Mouse (Mus musculus): Measurements from ENCODE around the gene Grin1. TPM values are rescaled to one million over a fixed set of nuclear protein-coding genes. Genes with fewer than 3 reads are reported as not detected.
A peak's percentile ranks its signal among the peaks of the same experiment; 100 is the strongest.

Gene Grin1
- polyA plus RNA-seq, 1 experiment from 2014 or later, result 1.4 TPM

DNA sequence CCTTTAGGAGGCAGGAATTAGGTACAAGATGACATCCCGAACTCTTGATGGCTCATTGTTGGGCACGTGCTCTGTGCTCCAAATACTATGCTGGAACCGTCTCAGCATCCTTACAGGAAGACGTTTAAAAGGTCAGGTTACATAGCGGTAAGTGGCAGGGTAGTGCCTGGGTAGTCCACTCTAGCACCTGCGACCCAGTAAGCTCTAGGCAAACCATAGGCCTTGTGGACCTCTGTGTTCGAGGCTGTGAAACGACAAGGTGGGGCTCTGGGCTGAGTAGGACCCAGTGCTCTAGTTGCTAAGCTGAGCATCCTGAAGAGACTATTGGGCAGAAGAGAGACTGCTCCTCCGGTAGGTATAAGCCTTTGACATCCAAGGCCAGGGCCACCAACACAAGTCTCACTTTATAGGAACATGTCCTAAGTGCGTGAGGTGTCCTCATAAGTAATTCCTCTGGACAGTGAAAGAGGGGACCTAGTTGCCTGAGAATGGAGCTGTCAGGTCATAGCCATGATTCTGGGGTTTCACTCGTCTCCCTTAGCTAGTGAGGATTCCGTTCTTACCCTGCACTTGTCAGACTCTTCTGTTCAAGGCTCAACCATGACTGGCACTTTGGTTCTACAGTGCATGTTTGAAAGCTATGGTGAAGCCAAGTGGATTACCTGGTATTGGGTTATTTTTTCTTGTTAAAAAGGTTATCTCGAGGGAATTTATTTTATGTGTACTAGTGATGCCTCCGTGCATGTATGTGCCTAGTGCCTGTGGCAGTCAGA lies 13.2 kb downstream of the Grin1 start:
- H3K4me3 ChIP-seq, result peak overlapping the region; percentile 57
- H3K4me1 ChIP-seq, result peaks cover 15% of the 10 kb centered on the region
- peaks cover 84% of the 10 kb centered on the region for H3K27me3 ChIP-seq (replicated peaks; ENCODE audit: low read depth, poor library complexity, severe bottlenecking)
- 50% methylated on average over 14 of the region's 14 CpGs for WGBS
- no peaks in the 10 kb centered on the region for H3K36me3 ChIP-seq (replicated peaks)
- no peak for DNase-seq (ENCODE audit: low spot score)
- H3K27ac ChIP-seq (replicated peaks), result no peak overlapping the region
- no peaks in the 10 kb centered on the region for H3K9me3 ChIP-seq

DNA sequence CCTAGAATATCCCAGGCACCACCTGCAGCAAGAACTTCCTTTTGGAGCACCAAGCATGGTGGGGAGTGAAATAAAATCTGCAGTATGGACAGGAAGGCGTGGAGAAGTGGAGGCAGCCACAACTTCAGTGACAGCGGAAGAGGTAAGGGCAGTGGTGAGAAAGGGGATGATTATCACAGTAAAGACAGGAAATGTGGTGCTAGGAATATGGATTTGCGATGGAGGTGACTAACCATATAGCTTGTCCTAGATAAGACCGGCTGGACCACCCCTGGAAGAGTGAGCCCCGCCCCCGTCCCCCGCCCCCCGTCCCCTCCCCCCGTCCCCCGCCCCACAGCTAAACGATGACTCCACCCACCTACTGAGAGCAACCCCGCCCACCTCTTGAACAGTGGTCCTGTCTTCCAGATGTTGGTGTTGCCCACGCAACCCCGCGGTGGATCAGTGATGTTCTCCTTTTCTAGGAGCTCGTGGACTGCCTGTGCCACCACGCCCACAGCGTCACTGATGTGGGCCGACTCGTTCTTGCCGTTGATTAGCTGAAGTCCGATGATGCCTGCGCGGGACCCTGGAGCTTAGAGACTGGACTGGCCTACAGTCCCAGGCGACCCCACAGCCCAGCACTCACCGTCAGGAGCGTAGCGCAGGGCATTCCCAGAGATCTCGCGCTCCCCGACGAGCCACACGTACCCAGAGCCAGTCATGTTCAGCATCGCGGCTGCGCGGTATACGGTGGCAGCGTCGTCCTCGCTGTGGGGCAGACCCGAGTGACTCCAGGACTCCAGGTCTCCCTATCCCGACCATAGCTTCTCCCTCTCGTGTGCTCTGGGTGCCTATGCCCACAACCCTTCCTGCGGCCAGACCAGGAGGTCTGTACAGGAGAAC lies 14.1 kb downstream of the Grin1 start:
- H3K27ac ChIP-seq (replicated peaks), result no peak overlapping the region; the same call in 1 of the 2 replicates
- peaks cover 75% of the 10 kb centered on the region for H3K27me3 ChIP-seq (replicated peaks; ENCODE audit: low read depth, poor library complexity, severe bottlenecking)
- WGBS, result 2% methylated on average over 45 of the region's 45 CpGs

DNA sequence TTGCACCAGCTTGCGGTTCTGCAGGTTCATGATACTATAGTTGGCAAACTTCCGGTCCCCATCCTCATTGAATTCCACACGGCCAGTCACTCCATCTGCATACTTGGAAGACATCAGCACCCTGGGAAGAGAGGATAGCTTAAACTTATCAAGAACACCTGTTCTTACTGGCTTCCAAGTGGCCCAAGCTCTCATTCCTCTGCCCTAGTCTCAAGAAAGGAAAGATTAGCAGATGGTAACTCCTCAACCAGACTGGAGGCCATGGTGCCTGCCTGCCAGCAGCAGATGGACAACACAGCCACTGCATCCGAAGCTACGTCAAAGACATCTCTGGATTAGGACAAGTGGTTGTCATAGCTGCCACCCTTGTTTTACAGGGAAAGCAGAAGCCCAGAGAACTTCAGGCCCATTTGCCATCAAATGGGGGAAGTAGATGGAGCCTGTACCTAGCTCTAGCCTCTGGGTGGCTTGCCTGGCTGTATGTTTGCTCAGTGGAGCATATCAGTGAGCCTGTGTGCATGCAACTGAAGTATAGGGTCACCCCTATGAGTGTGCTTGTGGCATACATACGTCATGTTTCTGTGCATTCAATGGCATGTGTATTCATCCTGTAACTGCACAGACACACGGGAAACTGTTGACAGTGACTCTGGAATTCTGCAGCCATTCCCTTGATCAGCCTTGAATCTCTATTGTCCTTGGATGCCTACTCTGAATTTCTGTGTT lies 14.9 kb downstream of the Grin1 start:
- Histone ChIP-seq H3K4me3 (peak overlapping the region; percentile 57), H3K36me3 (replicated peaks) (no peaks in the 10 kb centered on the region), H3K27ac (replicated peaks) (no peak overlapping the region), H3K27me3 (replicated peaks; ENCODE audit: low read depth, poor library complexity, severe bottlenecking) (peaks cover 67% of the 10 kb centered on the region), H3K9me3 (no peaks in the 10 kb centered on the region), H3K4me1 (peaks cover 15% of the 10 kb centered on the region)
- WGBS, result 74% methylated on average over 7 of the region's 7 CpGs
- DNase-seq (ENCODE audit: low spot score), result no peak

More for the DNA sequence above, 14.1 kb downstream of the Grin1 start:
- DNase-seq (ENCODE audit: low spot score), result peak; percentile 77
- Histone ChIP-seq H3K4me1 (peaks cover 15% of the 10 kb centered on the region), H3K4me3 (peak overlapping the region; percentile 57), H3K36me3 (replicated peaks) (no peaks in the 10 kb centered on the region), H3K9me3 (no peaks in the 10 kb centered on the region)

DNA sequence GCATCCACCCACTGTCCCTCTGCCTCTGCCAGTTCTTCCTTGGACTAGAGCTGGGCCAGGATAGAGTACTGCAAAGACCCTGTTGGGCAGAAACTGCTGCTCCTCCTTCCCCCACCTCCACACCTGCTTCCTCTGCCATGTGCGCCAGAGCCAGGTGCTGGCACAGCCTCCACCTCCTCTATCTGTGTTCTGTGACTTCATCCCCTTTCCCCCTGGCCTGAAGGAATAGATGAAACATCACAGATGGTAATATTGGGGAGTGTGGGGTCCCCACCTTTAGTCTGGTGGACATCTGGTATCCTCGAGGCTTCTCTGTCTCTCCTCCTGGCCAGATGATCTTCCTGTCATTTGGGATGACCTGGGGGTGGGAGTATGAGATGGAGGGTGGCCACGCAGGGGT lies 15.5 kb downstream of the Grin1 start:
- WGBS, result 73% methylated on average over 3 of the region's 3 CpGs
- Histone ChIP-seq H3K4me3 (no peak overlapping the region), H3K36me3 (replicated peaks) (no peaks in the 10 kb centered on the region), H3K9me3 (no peaks in the 10 kb centered on the region), H3K4me1 (peaks cover 15% of the 10 kb centered on the region), H3K27me3 (replicated peaks; ENCODE audit: low read depth, poor library complexity, severe bottlenecking) (peaks cover 61% of the 10 kb centered on the region), H3K27ac (replicated peaks) (no peak overlapping the region)
- DNase-seq (ENCODE audit: low spot score), result no peak

DNA sequence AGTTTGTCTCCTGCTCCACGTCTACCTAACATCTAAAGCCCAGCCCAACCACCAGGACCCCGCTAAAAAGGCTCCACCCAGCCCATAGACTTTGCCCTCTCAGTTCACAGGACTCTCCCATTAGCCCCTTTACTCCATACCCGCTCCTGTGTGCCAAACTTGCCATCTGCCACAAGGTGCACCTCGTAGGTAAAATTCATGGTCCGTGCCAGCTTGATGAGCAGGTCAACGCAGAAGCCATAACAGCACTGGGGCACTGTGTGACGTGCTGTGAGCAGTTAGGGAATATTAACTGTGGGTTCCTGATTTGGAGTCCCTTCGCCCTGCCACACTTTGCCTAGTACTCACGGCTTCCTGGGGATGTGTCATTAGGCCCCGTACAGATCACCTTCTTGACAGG lies 20.9 kb downstream of the Grin1 start:
- Histone ChIP-seq H3K4me1 (0 out of 2 replicates have a peak, but pooled peaks cover 4% of the 10 kb centered on the region), H3K27ac (replicated peaks) (no peak overlapping the region), H3K9me3 (no peaks in the 10 kb centered on the region), H3K36me3 (replicated peaks) (no peaks in the 10 kb centered on the region), H3K27me3 (replicated peaks; ENCODE audit: low read depth, poor library complexity, severe bottlenecking) (peaks cover 56% of the 10 kb centered on the region), H3K4me3 (no peak overlapping the region)
- 83% methylated on average over 10 of the region's 10 CpGs for WGBS
- no peak for DNase-seq (ENCODE audit: low spot score)

DNA sequence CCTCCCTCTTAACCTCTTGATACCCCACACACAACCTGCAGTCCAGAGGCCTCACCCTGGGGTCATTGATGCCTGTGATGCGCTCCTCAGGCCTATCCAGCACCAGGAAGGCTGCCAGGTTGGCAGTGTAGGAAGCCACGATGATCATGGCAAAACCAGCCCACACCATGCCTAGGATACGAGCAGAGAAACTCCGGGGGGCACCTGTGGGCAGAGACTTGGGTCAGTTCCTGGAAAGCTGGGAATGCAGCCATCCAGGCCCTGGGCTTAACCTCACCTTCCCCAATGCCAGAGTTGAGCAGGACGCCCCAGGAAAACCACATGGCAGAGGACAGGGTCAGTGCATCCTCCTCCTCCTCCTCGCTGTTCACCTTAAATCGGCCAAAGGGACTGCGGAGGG lies 21.9 kb downstream of the Grin1 start:
- Histone ChIP-seq H3K4me3 (no peak overlapping the region), H3K27ac (replicated peaks) (no peak overlapping the region), H3K27me3 (replicated peaks; ENCODE audit: low read depth, poor library complexity, severe bottlenecking) (peaks cover 62% of the 10 kb centered on the region), H3K36me3 (replicated peaks) (no peaks in the 10 kb centered on the region), H3K9me3 (no peaks in the 10 kb centered on the region), H3K4me1 (peaks cover 11% of the 10 kb centered on the region)
- 79% methylated on average over 8 of the region's 8 CpGs for WGBS
- no peak for DNase-seq (ENCODE audit: low spot score)

DNA sequence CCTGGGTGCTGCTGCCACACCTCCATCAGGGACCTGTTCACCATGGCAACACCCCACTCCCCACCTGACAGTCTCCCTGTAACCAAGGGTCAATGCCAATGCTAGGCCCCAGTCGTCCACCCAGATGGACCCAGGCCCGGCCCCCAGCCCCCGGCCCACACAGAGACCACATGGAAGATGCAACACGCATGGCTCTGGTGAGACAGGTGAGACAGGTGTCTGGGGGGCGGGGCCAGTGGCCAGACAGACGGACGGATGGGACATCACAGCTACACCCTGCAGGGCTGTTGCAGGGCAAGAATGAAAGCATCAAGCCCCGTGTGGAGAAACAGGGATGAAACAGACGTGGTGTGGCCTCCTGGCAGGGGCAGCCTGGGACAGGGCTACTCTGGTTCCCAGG lies 25.3 kb downstream of the Grin1 start:
- Histone ChIP-seq H3K4me3 (no peak overlapping the region), H3K36me3 (replicated peaks) (no peaks in the 10 kb centered on the region), H3K4me1 (peaks cover 35% of the 10 kb centered on the region), H3K9me3 (no peaks in the 10 kb centered on the region), H3K27me3 (replicated peaks; ENCODE audit: low read depth, poor library complexity, severe bottlenecking) (peaks cover 91% of the 10 kb centered on the region), H3K27ac (replicated peaks) (no peak overlapping the region)
- no peak for DNase-seq (ENCODE audit: low spot score)
- 77% methylated on average over 9 of the region's 9 CpGs for WGBS

DNA sequence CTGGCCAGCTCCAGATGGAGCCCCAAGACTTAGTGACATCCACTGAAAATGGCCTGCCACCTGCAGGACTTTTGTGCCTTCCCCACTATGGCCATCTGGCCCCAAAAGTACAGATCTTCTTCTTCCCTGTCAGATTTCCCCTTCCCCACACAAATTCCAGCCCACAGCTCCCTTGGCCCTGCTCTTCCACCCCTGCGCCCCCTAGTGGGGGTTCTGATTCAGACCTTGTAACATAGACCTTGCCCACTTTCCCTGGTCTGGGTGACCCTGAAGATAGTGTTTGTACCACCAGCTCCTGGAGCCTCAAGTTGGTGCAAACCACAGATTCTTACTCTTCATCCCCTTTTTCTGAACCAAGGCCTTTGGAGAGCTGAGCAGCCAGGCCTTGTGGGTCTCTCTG lies 26.1 kb downstream of the Grin1 start:
- Histone ChIP-seq H3K27ac (replicated peaks) (no peak overlapping the region), H3K4me1 (peaks cover 35% of the 10 kb centered on the region), H3K27me3 (replicated peaks; ENCODE audit: low read depth, poor library complexity, severe bottlenecking) (peaks cover 99% of the 10 kb centered on the region), H3K36me3 (replicated peaks) (no peaks in the 10 kb centered on the region), H3K4me3 (peak overlapping the region; percentile 47; the same call in 1 of the 2 replicates), H3K9me3 (no peaks in the 10 kb centered on the region)
- 0% methylated on average over 1 of the region's 1 CpGs for WGBS
- peak; percentile 87 for DNase-seq (ENCODE audit: low spot score)

DNA sequence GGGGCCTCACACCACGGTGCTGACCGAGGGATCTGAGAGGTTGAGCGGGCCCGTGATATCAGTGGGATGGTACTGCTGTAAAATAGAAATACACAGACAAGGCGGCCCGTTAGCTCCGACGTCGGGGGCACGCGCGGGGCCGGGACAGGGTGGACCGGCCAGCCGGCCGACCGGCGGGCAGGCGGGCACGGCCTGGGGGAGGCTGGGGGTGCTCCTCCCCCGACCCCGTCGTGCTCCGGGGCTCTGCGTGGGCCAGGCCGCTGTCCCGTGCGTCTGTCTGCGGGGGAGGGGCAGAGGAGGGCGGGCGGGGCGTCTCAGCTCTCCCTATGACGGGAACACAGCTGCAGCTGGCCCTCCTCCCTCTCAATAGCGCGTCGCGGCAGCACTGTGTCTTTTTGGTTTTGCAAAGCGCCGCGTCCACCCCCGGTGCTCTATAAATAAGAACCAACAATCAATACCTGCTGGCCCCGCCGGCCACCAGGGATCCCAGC lies 26.9 kb downstream of the Grin1 start:
- H3K27me3 ChIP-seq (replicated peaks; ENCODE audit: low read depth, poor library complexity, severe bottlenecking), result peaks cover 100% of the 10 kb centered on the region
- no peaks in the 10 kb centered on the region for H3K36me3 ChIP-seq (replicated peaks)
- no peak overlapping the region for H3K27ac ChIP-seq (replicated peaks)
- no peaks in the 10 kb centered on the region for H3K9me3 ChIP-seq
- peak; percentile 28 for DNase-seq (ENCODE audit: low spot score)
- WGBS, result 6% methylated on average over 43 of the region's 43 CpGs
- peak overlapping the region; percentile 47 for H3K4me3 ChIP-seq
- H3K4me1 ChIP-seq, result peaks cover 35% of the 10 kb centered on the region

DNA sequence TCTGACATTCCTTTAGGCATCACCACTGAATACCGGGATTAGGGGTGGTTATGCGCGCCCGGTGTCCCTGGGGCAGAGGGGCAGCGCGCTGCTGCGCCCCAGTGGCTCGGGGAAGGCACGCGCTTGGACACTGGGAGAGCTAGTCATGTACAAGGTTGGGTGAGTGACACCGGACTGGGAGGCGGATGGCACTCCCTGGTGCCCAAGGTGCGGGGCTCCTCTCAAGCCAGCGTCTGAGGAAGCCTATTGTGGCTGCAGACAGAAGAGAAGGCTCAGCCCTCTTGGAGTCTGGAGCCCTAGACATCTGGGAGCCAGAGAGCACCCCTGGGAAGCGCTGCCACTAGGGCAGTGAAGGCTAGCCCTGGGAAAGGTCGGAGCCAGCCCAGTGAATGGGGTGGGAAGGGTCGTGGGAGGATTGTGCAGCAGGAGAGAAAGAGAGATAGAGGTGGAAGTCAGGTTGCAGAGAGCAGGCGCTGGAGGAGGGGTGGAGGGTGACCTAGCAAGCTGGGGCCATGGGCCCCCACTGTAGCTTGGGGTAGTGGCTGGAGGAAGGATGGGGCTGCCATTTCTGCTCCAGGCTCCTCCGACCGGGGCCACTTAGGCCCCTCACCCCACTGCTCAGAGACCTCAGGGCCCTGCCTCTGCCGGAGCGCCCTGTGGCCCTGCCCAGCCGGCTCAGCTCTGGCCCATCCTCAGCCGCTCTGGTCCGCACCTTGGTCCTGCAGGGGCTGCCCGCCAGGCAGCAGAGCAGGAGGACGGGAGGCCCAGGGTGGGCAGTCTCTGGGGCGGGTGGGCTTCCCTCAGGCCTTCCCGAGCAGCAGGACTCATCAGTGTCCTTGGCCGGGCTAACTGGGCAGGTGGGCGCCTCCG lies 27.6 kb downstream of the Grin1 start:
- Histone ChIP-seq H3K36me3 (replicated peaks) (peaks cover 3% of the 10 kb centered on the region), H3K4me1 (peaks cover 35% of the 10 kb centered on the region), H3K27me3 (replicated peaks; ENCODE audit: low read depth, poor library complexity, severe bottlenecking) (peaks cover 100% of the 10 kb centered on the region), H3K9me3 (no peaks in the 10 kb centered on the region), H3K27ac (replicated peaks) (no peak overlapping the region), H3K4me3 (peak overlapping the region; percentile 47)
- 5% methylated on average over 32 of the region's 32 CpGs for WGBS
- DNase-seq (ENCODE audit: low spot score), result no peak

DNA sequence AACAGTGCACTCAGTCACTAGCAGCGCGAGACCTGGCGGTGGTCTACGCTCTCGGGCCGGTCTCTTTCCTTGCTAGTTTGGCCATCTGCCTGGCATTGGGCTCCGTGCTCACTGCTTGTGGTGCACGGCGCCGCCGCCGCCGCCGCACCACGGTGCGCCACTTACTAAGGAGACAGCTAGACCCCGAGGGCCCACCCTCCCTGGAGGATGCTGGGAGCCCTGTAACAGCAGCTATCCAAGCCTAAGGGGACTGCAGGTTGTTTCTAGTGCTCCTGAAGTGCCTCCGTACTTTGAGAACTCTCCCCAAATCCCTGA lies 28.2 kb downstream of the Grin1 start:
- peak; percentile 30 for DNase-seq (ENCODE audit: low spot score)
- Histone ChIP-seq H3K27me3 (replicated peaks; ENCODE audit: low read depth, poor library complexity, severe bottlenecking) (peaks cover 95% of the 10 kb centered on the region), H3K4me3 (peak overlapping the region; percentile 29), H3K36me3 (replicated peaks) (peaks cover 10% of the 10 kb centered on the region), H3K9me3 (no peaks in the 10 kb centered on the region), H3K27ac (replicated peaks) (no peak overlapping the region), H3K4me1 (peaks cover 35% of the 10 kb centered on the region)
- 1% methylated on average over 18 of the region's 18 CpGs for WGBS
